In the genomic region with DNA sequence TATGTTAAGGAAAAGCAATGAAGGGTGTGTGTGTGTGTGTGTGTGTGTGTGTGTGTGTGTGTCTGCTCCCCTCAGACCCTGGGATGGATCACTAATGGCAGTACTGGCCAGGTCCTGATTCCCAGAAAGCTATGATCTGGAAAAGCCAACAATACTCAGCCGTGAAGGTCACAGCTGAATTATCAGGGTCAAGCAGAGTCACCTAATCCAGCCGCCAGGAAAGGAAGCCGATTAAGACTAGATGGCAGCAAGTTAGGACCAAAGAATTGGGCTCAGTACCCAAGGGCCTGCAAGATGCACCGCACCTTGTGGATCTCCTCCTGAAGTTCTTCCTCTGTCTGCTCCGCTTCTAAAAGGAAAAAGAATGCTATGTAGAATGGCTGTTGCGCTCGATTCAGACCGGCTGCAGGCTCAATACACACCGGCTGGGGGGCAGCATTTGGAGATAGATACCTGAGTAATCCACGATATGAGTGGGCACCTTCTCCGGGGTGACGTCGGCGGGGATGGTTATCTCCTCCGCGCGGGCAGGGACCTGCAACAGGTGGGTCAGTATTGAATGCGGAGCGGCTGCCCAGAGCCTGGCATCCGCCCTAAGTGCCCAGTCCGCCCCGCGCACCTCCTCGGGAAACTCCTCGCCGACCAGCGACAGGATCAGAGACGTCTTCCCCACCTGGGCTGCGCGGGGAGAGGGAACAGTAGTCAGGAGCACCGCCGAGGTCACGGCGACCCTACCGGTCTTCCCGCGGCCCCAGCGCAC, we compare ENCODE assay signal across 8 mouse cellular contexts. TPM values are rescaled to one million over a fixed set of nuclear protein-coding genes. Genes with fewer than 3 reads are reported as not detected.
A peak's percentile ranks its signal among the peaks of the same experiment; 100 is the strongest.
DNase-seq lines count a peak whose midpoint lies in the region; ATAC-seq and TF ChIP-seq lines count a peak whose summit lies in the region.

No protein-coding gene starts in this region.

- H3K4me3 ChIP-seq in cerebellum, adult 2 months (replicated peaks; ENCODE audit: insufficient read depth, low read depth, low read length) = peak overlapping the region; percentile 78
- peak overlapping the region; percentile 84 for H3K4me3 ChIP-seq in spleen, adult 2 months (ENCODE audit: extremely low read depth, insufficient read depth, insufficient read length)

- 2% methylated on average over 38 of the region's 38 CpGs for WGBS in cerebellum, adult 2 months
- 1% methylated on average over 38 of the region's 38 CpGs for WGBS in spleen, adult 2 months

- DNase-seq in cerebellum, adult 2 months = peak in 1 of 2 experiments; percentile 56
- no peak for DNase-seq in cerebellum, postnatal 4 days (ENCODE audit: low spot score in 2 of 2)
- no peak for DNase-seq in spleen, adult 2 months (ENCODE audit: low read depth in 1 of 2, low spot score in 2 of 2)
- no peak for DNase-seq in spleen, postnatal 14 days (ENCODE audit: low spot score in 2 of 2)
- no peak for DNase-seq in T-cell, adult 2 months (ENCODE audit: low spot score)
- DNase-seq in ovary, postnatal 36 days (ENCODE audit: low spot score) = no peak

- H3K4me1 ChIP-seq in cerebellum, adult 2 months (ENCODE audit: control insufficient read depth, insufficient read depth, low read length) = peaks cover 12% of the 10 kb centered on the region
- peaks cover 15% of the 10 kb centered on the region for H3K4me1 ChIP-seq in spleen, adult 2 months (ENCODE audit: control insufficient read depth, insufficient read depth, insufficient read length)

- no peak for TF ChIP-seq CTCF in cerebellum, adult 2 months (IDR thresholded peaks at IDR 0.05; ENCODE audit: borderline replicate concordance, insufficient read depth, low read depth, low read length)
- TF ChIP-seq CTCF in spleen, adult 2 months (IDR thresholded peaks at IDR 0.05; ENCODE audit: extremely low read depth, insufficient read depth, insufficient read length, insufficient replicate concordance) = no peak

- ATAC-seq in inflammation-experienced regulatory T-cells, adult 6 months = peak; percentile 5
- ATAC-seq in megakaryocyte progenitor cell, adult 5-6 weeks (replicated peaks; ENCODE audit: poor library complexity) = peak; percentile 8; the same call in 1 of the 2 replicates

- no peaks in the 10 kb centered on the region for H3K27me3 ChIP-seq in cerebellum, adult 2 months (ENCODE audit: control insufficient read depth, insufficient read depth, low read length)
- no peaks in the 10 kb centered on the region for H3K27me3 ChIP-seq in spleen, adult 2 months (ENCODE audit: control insufficient read depth, insufficient read depth, low read length)

- peak overlapping the region; percentile 59 for H3K27ac ChIP-seq in cerebellum, adult 2 months (ENCODE audit: insufficient read depth, low read length)
- H3K27ac ChIP-seq in spleen, adult 2 months (ENCODE audit: insufficient read depth, low read length) = peak overlapping the region; percentile 86

- H3K36me3 ChIP-seq in spleen, adult 2 months (ENCODE audit: control insufficient read depth, insufficient read depth, low read length) = peaks cover 30% of the 10 kb centered on the region

- TF ChIP-seq POLR2A in cerebellum, adult 2 months (IDR thresholded peaks at IDR 0.05; ENCODE audit: borderline replicate concordance, insufficient read depth, low read length) = no peak
- TF ChIP-seq POLR2A in spleen, adult 2 months (IDR thresholded peaks at IDR 0.05; ENCODE audit: low read depth, low read length) = no peak

RNA-seq across cellular contexts. Expression of a gene that starts 0.8 kb away (rescaled TPM):
- polyA plus RNA-seq in cerebellum, adult 2 months (2012; rRNA removed) = 105 and 121 TPM in 2 replicates
- polyA plus RNA-seq in spleen, adult 2 months (2012; rRNA removed) = 62.1 and 77.0 TPM in 2 replicates
- polyA plus RNA-seq in inflammation-experienced regulatory T-cells, adult 6 months (2017; shearing (Covaris generic)) = 10 to 100 TPM; 21.2 to 32.3 (median 23.4) TPM
- 15.1 and 17.0 TPM in 2 replicates for total RNA-seq in megakaryocyte progenitor cell, adult 5-6 weeks (2015)
- total RNA-seq in megakaryocyte progenitor cell, adult 5-6 weeks (2017) = 18.0 and 19.7 TPM in 2 replicates

RNA-seq across cellular contexts. Expression of a gene that starts 2.3 kb away (rescaled TPM):
- polyA plus RNA-seq in cerebellum, adult 2 months (2012; rRNA removed) = 42.9 and 45.9 TPM in 2 replicates
- 29.5 and 34.1 TPM in 2 replicates for polyA plus RNA-seq in spleen, adult 2 months (2012; rRNA removed)
- 1 to 10 TPM in 1 of 3 experiments, under 1 TPM in 2; 0.26 to 1.1 (median 0.67) TPM for polyA plus RNA-seq in inflammation-experienced regulatory T-cells, adult 6 months (2017; shearing (Covaris generic))
- total RNA-seq in megakaryocyte progenitor cell, adult 5-6 weeks (2015) = 0.17 and 0.32 TPM in 2 replicates
- total RNA-seq in megakaryocyte progenitor cell, adult 5-6 weeks (2017) = 0.54 and 0.78 TPM in 2 replicates

RNA-seq across cellular contexts. Expression of a gene that starts 6.7 kb away (rescaled TPM):
- polyA plus RNA-seq in cerebellum, adult 2 months (2012; rRNA removed) = 111 and 119 TPM in 2 replicates
- polyA plus RNA-seq in spleen, adult 2 months (2012; rRNA removed) = 5.5 and 7.3 TPM in 2 replicates
- 1 to 10 TPM in 1 of 3 experiments, not detected in 2; 1.7 TPM for polyA plus RNA-seq in inflammation-experienced regulatory T-cells, adult 6 months (2017; shearing (Covaris generic))
- 1.0 and 1.1 TPM in 2 replicates for total RNA-seq in megakaryocyte progenitor cell, adult 5-6 weeks (2015)
- total RNA-seq in megakaryocyte progenitor cell, adult 5-6 weeks (2017) = 2.5 TPM in 1 of 2 replicates, not detected in the other

RNA-seq across cellular contexts. Expression of a gene that starts 10.6 kb away (rescaled TPM):
- polyA plus RNA-seq in cerebellum, adult 2 months (2012; rRNA removed) = 326 and 333 TPM in 2 replicates
- 85.4 and 104 TPM in 2 replicates for polyA plus RNA-seq in spleen, adult 2 months (2012; rRNA removed)
- polyA plus RNA-seq in inflammation-experienced regulatory T-cells, adult 6 months (2017; shearing (Covaris generic)) = 10 to 100 TPM; 60.7 to 79.7 (median 78.2) TPM
- 66.5 and 73.4 TPM in 2 replicates for total RNA-seq in megakaryocyte progenitor cell, adult 5-6 weeks (2015)
- 99.5 and 106 TPM in 2 replicates for total RNA-seq in megakaryocyte progenitor cell, adult 5-6 weeks (2017)

RNA-seq across cellular contexts. Expression of a gene that starts 15.1 kb away (rescaled TPM):
- 65.8 and 75.2 TPM in 2 replicates for polyA plus RNA-seq in cerebellum, adult 2 months (2012; rRNA removed)
- polyA plus RNA-seq in spleen, adult 2 months (2012; rRNA removed) = 30.9 and 31.3 TPM in 2 replicates
- 10 to 100 TPM; 12.5 to 26.2 (median 23.9) TPM for polyA plus RNA-seq in inflammation-experienced regulatory T-cells, adult 6 months (2017; shearing (Covaris generic))
- total RNA-seq in megakaryocyte progenitor cell, adult 5-6 weeks (2015) = 12.0 and 15.6 TPM in 2 replicates
- total RNA-seq in megakaryocyte progenitor cell, adult 5-6 weeks (2017) = 19.5 and 22.8 TPM in 2 replicates

Comparison
In these comparisons a context has a peak if more than half of its experiments do, and no peak if none do; other contexts are left out.
1. RNA of a gene that starts 2.3 kb away (polyA plus RNA-seq): 42.9 to 45.9 TPM in cerebellum, adult 2 months and 29.5 to 34.1 TPM in spleen, adult 2 months; 0.26 to 1.1 TPM in inflammation-experienced regulatory T-cells, adult 6 months; every median in the first group is over 10 times any median in the second.
2. RNA of a gene that starts 6.7 kb away (polyA plus RNA-seq): 111 to 119 TPM in cerebellum, adult 2 months; 5.5 to 7.3 TPM in spleen, adult 2 months and 1.7 TPM in inflammation-experienced regulatory T-cells, adult 6 months; every median in the first group is over 10 times any median in the second.